Mouse (Mus musculus): ENCODE results near the gene Kcnn3. TPM values are rescaled to one million over a fixed set of nuclear protein-coding genes. Genes with fewer than 3 reads are reported as not detected.
A peak's percentile ranks its signal among the peaks of the same experiment; 100 is the strongest.

Gene Kcnn3
- 2.4 and 5.3 TPM in 2 replicates for polyA plus RNA-seq (2012; rRNA removed)

GRCm38 (mm10) chr3:89519894-89520293, at the start of gene Kcnn3:
Gene Kcnn3, plus strand, starts transcription at chr3:89520164.
- peak; percentile 18 for DNase-seq (ENCODE audit: low read depth, low spot score)
- WGBS: 2% methylated on average over 15 of the region's 15 CpGs

GRCm38 (mm10) chr3:89472280-89472679, 47.7 kb upstream of the Kcnn3 start:
- WGBS: 76% methylated on average over 7 of the region's 7 CpGs
- DNase-seq (ENCODE audit: low read depth, low spot score): no peak

- DNase-seq (ENCODE audit: low read depth, low spot score): no peak
- 65% methylated on average over 6 of the region's 6 CpGs for WGBS
Observed at GRCm38 (mm10) chr3:89473838-89474237, 46.1 kb upstream of the Kcnn3 start.

GRCm38 (mm10) chr3:89479055-89479454, 40.9 kb upstream of the Kcnn3 start:
- no peak for DNase-seq (ENCODE audit: low read depth, low spot score)
- 49% methylated on average over 6 of the region's 6 CpGs for WGBS

- WGBS: 44% methylated on average over 2 of the region's 2 CpGs
- DNase-seq (ENCODE audit: low read depth, low spot score): no peak
Observed at GRCm38 (mm10) chr3:89481488-89481887, 38.5 kb upstream of the Kcnn3 start.

- WGBS: 23% methylated on average over 5 of the region's 5 CpGs
- DNase-seq (ENCODE audit: low read depth, low spot score): no peak
Observed at GRCm38 (mm10) chr3:89482249-89482648, 37.7 kb upstream of the Kcnn3 start.

- WGBS: 17% methylated on average over 24 of the region's 24 CpGs
- peak; percentile 22 for DNase-seq (ENCODE audit: low read depth, low spot score)
Observed at GRCm38 (mm10) chr3:89484766-89485524, 35.0 kb upstream of the Kcnn3 start.

GRCm38 (mm10) chr3:89486111-89486510, 33.9 kb upstream of the Kcnn3 start:
- 69% methylated on average over 8 of the region's 8 CpGs for WGBS
- no peak for DNase-seq (ENCODE audit: low read depth, low spot score)

GRCm38 (mm10) chr3:89486916-89487702, 32.9 kb upstream of the Kcnn3 start:
- WGBS: 57% methylated on average over 20 of the region's 20 CpGs
- DNase-seq (ENCODE audit: low read depth, low spot score): no peak

GRCm38 (mm10) chr3:89490790-89491189, 29.2 kb upstream of the Kcnn3 start:
- DNase-seq (ENCODE audit: low read depth, low spot score): no peak
- 93% methylated on average over 3 of the region's 3 CpGs for WGBS

- no peak for DNase-seq (ENCODE audit: low read depth, low spot score)
- 91% methylated on average over 5 of the region's 5 CpGs for WGBS
Observed at GRCm38 (mm10) chr3:89491559-89491958, 28.4 kb upstream of the Kcnn3 start.

- WGBS: 39% methylated on average over 8 of the region's 8 CpGs
Observed at GRCm38 (mm10) chr3:89492701-89493151, 27.2 kb upstream of the Kcnn3 start.

GRCm38 (mm10) chr3:89494630-89495029, 25.3 kb upstream of the Kcnn3 start:
- DNase-seq (ENCODE audit: low read depth, low spot score): no peak
- 80% methylated on average over 5 of the region's 5 CpGs for WGBS

More at GRCm38 (mm10) chr3:89492701-89493151, 27.2 kb upstream of the Kcnn3 start:
- no peak for DNase-seq (ENCODE audit: low read depth, low spot score)

- 68% methylated on average over 3 of the region's 3 CpGs for WGBS
- no peak for DNase-seq (ENCODE audit: low read depth, low spot score)
Observed at GRCm38 (mm10) chr3:89496366-89496765, 23.6 kb upstream of the Kcnn3 start.

- 51% methylated on average over 7 of the region's 7 CpGs for WGBS
- DNase-seq (ENCODE audit: low read depth, low spot score): no peak
Observed at GRCm38 (mm10) chr3:89499696-89500095, 20.3 kb upstream of the Kcnn3 start.

GRCm38 (mm10) chr3:89501486-89501885, 18.5 kb upstream of the Kcnn3 start:
- DNase-seq (ENCODE audit: low read depth, low spot score): no peak

- DNase-seq (ENCODE audit: low read depth, low spot score): no peak
- 72% methylated on average over 7 of the region's 7 CpGs for WGBS
Observed at GRCm38 (mm10) chr3:89502551-89502950, 17.4 kb upstream of the Kcnn3 start.

GRCm38 (mm10) chr3:89508041-89508440, 11.9 kb upstream of the Kcnn3 start:
- no peak for DNase-seq (ENCODE audit: low read depth, low spot score)
- WGBS: 26% methylated on average over 9 of the region's 9 CpGs

- 11% methylated on average over 4 of the region's 4 CpGs for WGBS
- no peak for DNase-seq (ENCODE audit: low read depth, low spot score)
Observed at GRCm38 (mm10) chr3:89510979-89511378, 9.0 kb upstream of the Kcnn3 start.

- WGBS: 32% methylated on average over 15 of the region's 15 CpGs
- DNase-seq (ENCODE audit: low read depth, low spot score): no peak
Observed at GRCm38 (mm10) chr3:89511400-89511799, 8.6 kb upstream of the Kcnn3 start.

GRCm38 (mm10) chr3:89512225-89512624, 7.7 kb upstream of the Kcnn3 start:
- 98% methylated on average over 2 of the region's 2 CpGs for WGBS
- no peak for DNase-seq (ENCODE audit: low read depth, low spot score)
